Mouse (Mus musculus) lung, postnatal 0 days (tissue): ENCODE results near the gene Map2k5. TPM values are rescaled to one million over a fixed set of nuclear protein-coding genes. Genes with fewer than 3 reads are reported as not detected.
A peak's percentile ranks its signal among the peaks of the same experiment; 100 is the strongest.

Source experiments
- ATAC-seq: fragments of 200-750 bp; cut with Nextera tagmentation; 2 replicates; pipeline ENCODE4 v1.8.0; 2017; ENCODE audit warnings: moderate library complexity
- DNase-seq: peaks from one replicate; pipeline ENCODE4 v3.0.0-alpha.2; 2016; ENCODE audit warnings: low spot score
- H3K27ac ChIP-seq: fragments of 300-500 bp; sonication (generic); 2 replicates; pipeline ENCODE4 v1.5.1; 2014; ENCODE audit warnings: antibody characterized with exemption, mild to moderate bottlenecking, low read length, mixed read lengths
- H3K27me3 ChIP-seq: fragments of 300-500 bp; sonication (generic); replicated peaks from 2 replicates; pipeline ENCODE4 v1.6.1; 2014; ENCODE audit warnings: low read length, mixed read lengths; ENCODE audit not compliant: insufficient read depth
- H3K36me3 ChIP-seq: fragments of 300-500 bp; sonication (generic); 2 replicates; pipeline ENCODE4 v1.6.1; 2014; ENCODE audit warnings: low read length, mixed read lengths; ENCODE audit not compliant: insufficient read depth
- H3K4me1 ChIP-seq: fragments of 300-500 bp; sonication (generic); 2 replicates; pipeline ENCODE4 v1.6.1; 2014; ENCODE audit warnings: antibody characterized with exemption, low read depth, low read length, mixed read lengths; ENCODE audit not compliant: insufficient read depth
- H3K4me2 ChIP-seq: fragments of 300-500 bp; sonication (generic); replicated peaks from 2 replicates; pipeline ENCODE4 v1.6.1; 2014; ENCODE audit warnings: low read depth, mild to moderate bottlenecking, low read length, moderate library complexity, mixed read lengths
- H3K4me3 ChIP-seq: fragments of 300-500 bp; sonication (generic); 2 replicates; pipeline ENCODE4 v1.5.1; 2014; ENCODE audit warnings: low read depth, low read length
- H3K9ac ChIP-seq: fragments of 300-500 bp; sonication (generic); replicated peaks from 2 replicates; pipeline ENCODE4 v1.6.1; 2014; ENCODE audit warnings: low read depth, mild to moderate bottlenecking
- H3K9me3 ChIP-seq: fragments of 300-500 bp; sonication (generic); 2 replicates; pipeline ENCODE4 v1.6.1; 2016; ENCODE audit warnings: low read length, mixed read lengths
- CTCF ChIP-seq: IDR thresholded peaks from 2 replicates; pipeline ENCODE4 v1.5.1; 2016; ENCODE audit warnings: antibody characterized with exemption, mild to moderate bottlenecking
- EP300 ChIP-seq: IDR thresholded peaks from 2 replicates; pipeline ENCODE4 v1.6.1; 2016; ENCODE audit warnings: antibody characterized with exemption, mild to moderate bottlenecking, control low read depth
- WGBS: fragments of 180-500 bp; shearing (Covaris S2); extraction: QIAGEN DNeasy Blood & Tissue Kit; methylation state at CpG from one replicate; pipeline ENCODE4 v1.1.7; 2014; 5-methylcytosine and 5-hydroxymethylcytosine counted together
- polyA plus RNA-seq: library from polyadenylated mRNA; unstranded; fragments of >200 nt; fragmentation: Nextera tagmentation; extraction: Ambion mirVana; gene quantifications from 2 replicates; pipeline ENCODE4 v1.2.1, GENCODE M21; 2015

The Map2k5 gene
- polyA plus RNA-seq, 1 experiment from 2014 or later: 23.1 TPM

DNA sequence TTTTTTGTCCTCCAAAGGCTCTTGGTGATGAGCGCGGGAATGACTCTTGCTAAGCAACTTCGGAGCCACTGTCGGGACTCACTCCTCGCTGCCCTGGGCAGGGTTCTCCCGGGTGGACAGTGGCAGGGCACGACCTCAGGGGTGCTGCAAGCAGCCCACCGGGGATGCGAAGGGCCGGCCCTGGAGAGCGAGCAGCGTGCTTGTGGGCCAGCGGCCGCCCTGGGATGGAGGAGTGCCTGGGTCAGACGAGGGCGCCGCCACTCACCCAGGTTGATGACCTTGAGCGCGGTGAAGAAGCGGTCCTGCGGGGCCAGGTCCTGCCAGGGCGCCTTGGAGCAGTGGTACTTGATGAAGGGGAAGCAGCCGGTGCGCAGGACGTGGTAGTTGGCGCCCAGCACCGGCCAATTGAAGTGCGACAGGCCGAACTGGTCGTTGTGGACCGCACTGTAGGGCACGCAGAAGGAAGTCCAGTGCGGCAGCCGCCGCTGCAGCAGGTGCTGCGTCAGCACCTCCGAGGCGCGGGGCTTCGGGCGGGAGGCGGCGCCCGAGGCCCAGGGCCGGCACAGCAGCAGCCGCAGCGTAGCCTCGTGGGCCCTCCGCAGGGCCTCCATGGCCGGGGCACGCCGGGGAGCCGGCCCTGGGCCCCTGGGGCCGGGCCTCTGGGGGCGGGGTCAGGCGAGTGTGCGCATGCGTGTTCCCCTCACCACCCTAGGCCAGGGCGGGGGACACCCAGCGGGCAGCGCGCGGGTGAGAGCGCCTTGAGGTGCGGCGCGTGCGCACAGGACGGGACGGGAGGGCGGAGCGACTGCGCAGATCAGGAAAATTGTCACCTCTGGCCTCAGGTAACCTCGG is 21.1 kb upstream of the Map2k5 start, which contains the start of gene 2300009A05Rik:
TSS of gene 2300009A05Rik (minus strand) at position 636 of the 852 bp plus-strand sequence.
- TF ChIP-seq EP300: no peak
- TF ChIP-seq CTCF: peak; percentile 30
- Histone ChIP-seq H3K27me3 (no peaks in the 10 kb centered on the region), H3K4me3 (peak within 1 kb of the TSS; percentile 77), H3K36me3 (no peaks in the 10 kb centered on the region), H3K9me3 (no peaks in the 10 kb centered on the region), H3K4me1 (no peaks in the 10 kb centered on the region), H3K9ac (peak within 1 kb of the TSS; percentile 51), H3K4me2 (peak within 1 kb of the TSS; percentile 92), H3K27ac (peak within 1 kb of the TSS; percentile 82)
- 0% methylated on average over 46 of the region's 74 CpGs for WGBS
- ATAC-seq: peak; percentile 99
- peak; percentile 96 for DNase-seq

DNA sequence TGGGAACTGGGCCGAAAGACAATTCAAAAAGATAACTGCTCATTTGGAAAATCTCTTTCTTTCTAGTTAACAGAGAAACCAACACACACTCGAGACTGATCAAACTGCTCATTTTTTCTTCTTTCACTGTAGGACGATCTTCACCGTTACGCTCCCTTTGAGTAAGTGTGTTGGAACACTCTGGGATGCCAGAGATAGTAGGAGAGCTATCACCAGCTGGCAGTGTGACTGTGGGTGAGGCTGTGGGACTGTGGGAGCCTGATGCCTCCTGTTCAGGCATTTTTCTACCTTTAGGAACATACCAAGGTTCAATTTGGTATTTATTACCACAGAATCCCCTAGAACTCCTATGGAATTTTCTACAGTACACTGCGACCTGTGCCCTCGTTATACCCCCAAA is 17.9 kb upstream of the Map2k5 start:
- ATAC-seq: no peak
- 84% methylated on average over 7 of the region's 7 CpGs for WGBS

DNA sequence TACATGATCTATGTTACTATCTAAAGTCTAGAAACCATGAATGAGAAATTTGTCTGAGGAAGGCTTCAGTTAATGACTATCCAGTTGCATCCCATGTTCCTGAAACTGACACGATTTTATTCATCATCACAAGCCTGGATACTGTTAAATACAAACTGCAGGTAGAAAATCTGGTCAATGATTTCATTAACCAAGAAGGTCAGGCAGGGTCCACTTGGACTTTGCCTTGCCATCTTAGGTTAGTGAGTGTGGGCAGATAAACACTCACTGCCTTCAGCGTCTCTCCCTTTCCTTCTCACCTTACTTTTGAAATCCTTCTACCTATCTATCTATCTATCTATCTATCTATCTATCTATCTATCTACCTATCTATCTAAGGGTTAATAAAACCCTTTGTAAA is 13.6 kb upstream of the Map2k5 start:
- H3K9ac ChIP-seq: no peak overlapping the region
- H3K4me1 ChIP-seq: no peaks in the 10 kb centered on the region
- H3K4me3 ChIP-seq: no peak overlapping the region
- DNase-seq: no peak
- no peak for ATAC-seq
- TF ChIP-seq CTCF: no peak
- no peak for TF ChIP-seq EP300
- 65% methylated on average over 2 of the region's 2 CpGs for WGBS
- H3K27ac ChIP-seq: no peak overlapping the region
- H3K9me3 ChIP-seq: no peaks in the 10 kb centered on the region
- no peaks in the 10 kb centered on the region for H3K36me3 ChIP-seq
- no peak overlapping the region for H3K4me2 ChIP-seq
- H3K27me3 ChIP-seq: no peaks in the 10 kb centered on the region

More for the DNA sequence above, 17.9 kb upstream of the Map2k5 start:
- no peak for DNase-seq
- Histone ChIP-seq H3K4me1 (no peaks in the 10 kb centered on the region), H3K9me3 (no peaks in the 10 kb centered on the region), H3K4me3 (no peak overlapping the region), H3K4me2 (no peak overlapping the region), H3K27me3 (no peaks in the 10 kb centered on the region), H3K36me3 (no peaks in the 10 kb centered on the region), H3K9ac (no peak overlapping the region), H3K27ac (no peak overlapping the region)
- no peak for TF ChIP-seq CTCF
- no peak for TF ChIP-seq EP300

DNA sequence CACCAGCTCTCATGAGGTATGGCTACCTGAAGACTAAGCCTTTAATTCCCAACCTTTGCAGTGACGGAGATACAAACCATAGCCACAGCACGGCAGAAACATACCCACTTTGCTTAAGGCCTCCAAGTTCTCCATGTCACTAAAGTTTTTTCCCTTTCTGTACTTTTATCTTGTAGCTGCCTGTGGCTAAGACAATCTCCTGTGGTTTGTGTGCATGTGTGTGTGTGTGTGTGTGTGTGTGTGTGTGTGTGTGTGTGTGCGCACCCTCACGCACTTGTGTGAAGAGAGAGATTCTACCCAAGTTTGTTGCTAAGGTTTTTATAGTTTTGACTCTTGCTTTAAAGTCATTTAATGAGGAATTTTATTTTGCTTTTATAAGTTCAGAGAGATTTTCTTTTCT is 5.1 kb upstream of the Map2k5 start:
- ATAC-seq (no peak), DNase-seq (no peak)
- Histone ChIP-seq H3K9me3 (no peaks in the 10 kb centered on the region), H3K4me1 (no peaks in the 10 kb centered on the region; the same call in 1 of the 2 replicates), H3K4me3 (no peak overlapping the region), H3K27me3 (no peaks in the 10 kb centered on the region), H3K9ac (no peak overlapping the region), H3K4me2 (no peak overlapping the region), H3K27ac (no peak overlapping the region), H3K36me3 (no peaks in the 10 kb centered on the region)
- WGBS: 88% methylated on average over 4 of the region's 4 CpGs
- TF ChIP-seq CTCF (no peak), EP300 (no peak)

DNA sequence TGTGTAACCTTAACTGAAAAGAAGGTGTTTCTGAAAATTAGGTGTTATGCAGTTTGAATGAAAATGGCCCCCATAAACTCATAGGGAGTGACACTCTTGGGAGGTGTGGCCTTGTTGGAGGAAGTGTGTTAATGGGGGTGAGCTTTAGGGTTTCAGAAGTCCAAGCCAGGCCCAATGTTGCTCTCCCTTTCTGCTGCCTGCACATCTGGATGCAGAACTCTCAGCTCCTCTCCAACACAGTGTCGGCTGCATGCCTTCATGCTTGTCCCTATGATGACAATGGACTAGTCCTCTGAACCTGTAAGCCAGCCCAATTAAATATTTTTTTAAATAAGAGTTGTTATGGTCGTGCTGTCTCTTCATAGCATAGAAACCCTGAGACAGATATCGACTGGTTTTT is 2.6 kb upstream of the Map2k5 start:
- Histone ChIP-seq H3K36me3 (no peaks in the 10 kb centered on the region), H3K27me3 (no peaks in the 10 kb centered on the region), H3K27ac (no peak overlapping the region), H3K4me3 (no peak overlapping the region), H3K9me3 (no peaks in the 10 kb centered on the region), H3K9ac (no peak overlapping the region), H3K4me1 (peaks cover 8% of the 10 kb centered on the region; the same call in 1 of the 2 replicates), H3K4me2 (no peak overlapping the region)
- no peak for ATAC-seq
- no peak for DNase-seq
- no peak for TF ChIP-seq CTCF
- TF ChIP-seq EP300: no peak
- 81% methylated on average over 3 of the region's 3 CpGs for WGBS

DNA sequence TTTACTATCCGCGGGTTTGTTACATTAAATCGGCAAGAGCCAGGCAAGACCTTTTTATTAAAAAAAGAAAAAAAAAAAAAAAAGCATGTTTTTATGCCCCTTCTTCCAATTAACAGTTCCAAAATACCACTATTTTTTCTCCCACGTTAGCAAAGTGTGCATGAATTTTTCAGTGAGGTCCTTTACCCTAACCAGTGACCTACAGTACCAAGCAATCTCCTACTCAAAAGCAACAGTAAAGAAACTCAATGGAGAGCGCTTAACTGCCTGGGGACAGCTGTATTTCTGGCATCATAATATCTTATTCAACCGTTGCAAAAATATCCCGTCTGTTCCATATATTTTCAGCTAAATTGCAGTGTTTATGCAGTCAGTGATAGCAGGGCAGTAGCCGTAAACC is 472 bp upstream of the Map2k5 start:
- ATAC-seq: no peak

More for the DNA sequence above, 472 bp upstream of the Map2k5 start:
- TF ChIP-seq CTCF: no peak
- no peak for TF ChIP-seq EP300
- Histone ChIP-seq H3K9ac (peak overlapping the region; percentile 72), H3K4me3 (peak overlapping the region; percentile 80), H3K9me3 (no peaks in the 10 kb centered on the region), H3K4me1 (peaks cover 8% of the 10 kb centered on the region; the same call in 1 of the 2 replicates), H3K27ac (peak overlapping the region; percentile 90), H3K36me3 (0 out of 2 replicates have a peak, but pooled peaks cover 2% of the 10 kb centered on the region), H3K27me3 (no peaks in the 10 kb centered on the region), H3K4me2 (peak overlapping the region; percentile 80)
- DNase-seq: no peak
- WGBS: 15% methylated on average over 8 of the region's 8 CpGs
